Mouse (Mus musculus) ovary, postnatal 36 days (tissue): Measurements from ENCODE around the gene Cars.
"Not testable (repeated sequence)": the region's sequence is repeated elsewhere in the genome, so short reads cannot be mapped to it uniquely, and the experiment has no call there.

Experiments
- DNase-seq: peaks from one replicate; pipeline ENCODE4 v3.0.0; 2022; ENCODE audit warnings: low spot score, mixed read lengths

Gene Cars

GRCm38 (mm10) chr7:143583956-143584355 is 15.9 kb downstream of the Cars start:
- peak; percentile 72 for DNase-seq

DNA sequence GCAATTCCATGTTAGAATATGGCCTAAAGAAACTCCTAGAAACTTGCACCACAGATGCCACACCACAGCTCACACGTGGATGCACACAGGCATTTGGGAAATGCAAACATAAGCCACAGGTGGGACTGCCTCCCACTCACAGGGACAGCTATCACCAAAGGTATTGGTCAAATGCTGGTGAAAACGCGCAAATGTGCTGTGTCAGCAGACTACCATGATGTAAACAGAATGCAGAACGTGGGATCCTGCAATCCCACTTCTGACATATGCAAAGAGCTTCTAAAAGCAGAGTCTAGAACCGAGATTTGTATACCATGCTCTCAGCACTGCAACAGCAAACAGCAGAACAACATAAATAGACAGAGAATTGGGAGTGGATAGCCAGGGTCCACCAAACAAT is 16.9 kb downstream of the Cars start:
- DNase-seq = no peak

GRCm38 (mm10) chr7:143575751-143576150 is 24.1 kb downstream of the Cars start:
- no peak for DNase-seq

GRCm38 (mm10) chr7:143565648-143566039 is 34.2 kb downstream of the Cars start:
- no peak for DNase-seq

GRCm38 (mm10) chr7:143565015-143565647 is 34.8 kb downstream of the Cars start:
- DNase-seq = no peak

DNA sequence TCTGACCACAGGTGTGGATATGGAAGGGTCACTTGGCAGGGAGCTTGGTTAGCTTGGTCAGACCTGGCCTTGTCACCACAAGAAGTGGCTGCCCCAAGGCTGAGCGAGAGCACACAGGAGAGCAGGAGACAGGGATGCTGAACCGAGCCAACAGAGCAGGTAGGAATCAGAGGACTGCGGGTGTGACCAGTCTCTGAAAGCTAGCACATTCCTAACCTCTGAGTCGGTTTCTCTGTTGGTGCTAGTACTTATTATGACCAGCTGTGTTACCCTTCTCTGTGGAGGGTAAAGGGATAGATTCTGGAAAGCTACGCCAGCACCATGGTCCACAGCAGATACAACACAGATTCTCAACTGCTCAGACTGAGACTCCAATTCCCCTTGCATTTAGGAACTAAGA is 36.1 kb downstream of the Cars start:
- no peak for DNase-seq

DNA sequence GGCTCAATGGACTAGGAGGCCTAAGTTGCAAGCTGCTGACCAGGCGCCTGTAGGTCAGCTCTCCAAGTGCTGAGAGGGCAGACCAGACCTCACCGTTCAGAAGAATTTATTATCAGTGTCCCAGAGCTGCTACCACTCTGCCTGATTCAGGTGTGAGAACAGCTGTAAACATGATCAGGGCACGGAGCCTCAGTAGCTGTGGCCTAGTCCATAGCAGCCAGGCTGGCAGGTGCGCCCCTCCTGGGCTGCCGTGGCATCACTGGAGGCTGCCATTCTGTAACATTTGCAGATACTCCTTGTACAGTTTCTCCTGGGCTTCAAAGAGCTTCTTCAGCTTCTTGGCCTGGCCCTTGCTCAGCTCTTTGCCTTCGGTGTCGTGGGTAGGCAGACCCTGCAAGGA is 42.3 kb downstream of the Cars start:
- no peak for DNase-seq

GRCm38 (mm10) chr7:143556964-143557610 is 42.8 kb downstream of the Cars start:
- peak; percentile 54 for DNase-seq

DNA sequence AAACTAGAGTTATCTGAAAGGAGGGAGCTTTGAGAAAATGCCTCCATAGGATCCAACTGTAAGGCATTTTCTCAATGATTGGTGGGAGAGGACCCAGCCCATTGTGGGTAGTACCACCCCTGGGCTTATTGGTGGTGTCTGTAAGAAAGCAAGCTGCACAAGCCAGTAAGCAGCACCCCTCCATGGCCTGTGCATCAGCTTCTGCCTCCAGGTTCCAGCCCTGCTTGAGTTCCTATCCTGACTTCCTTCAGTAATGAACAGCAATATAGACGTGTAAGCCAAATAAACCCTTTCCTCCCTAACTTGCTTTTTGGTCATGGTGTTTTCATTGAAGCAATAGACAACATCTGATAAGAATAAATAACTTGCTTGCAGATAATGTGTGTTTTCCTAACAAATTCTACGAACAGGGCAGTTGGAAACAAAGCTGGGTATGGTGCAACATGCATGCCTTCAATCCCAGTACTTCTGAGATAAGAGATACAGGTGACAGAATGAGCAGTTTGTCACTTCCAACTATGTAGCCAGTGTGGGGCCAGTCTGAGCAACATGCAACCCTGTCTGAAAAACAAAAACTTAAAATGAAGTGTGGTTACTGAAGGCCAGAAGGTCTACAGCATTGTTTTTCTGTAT is 50.2 kb downstream of the Cars start:
- no peak for DNase-seq

DNA sequence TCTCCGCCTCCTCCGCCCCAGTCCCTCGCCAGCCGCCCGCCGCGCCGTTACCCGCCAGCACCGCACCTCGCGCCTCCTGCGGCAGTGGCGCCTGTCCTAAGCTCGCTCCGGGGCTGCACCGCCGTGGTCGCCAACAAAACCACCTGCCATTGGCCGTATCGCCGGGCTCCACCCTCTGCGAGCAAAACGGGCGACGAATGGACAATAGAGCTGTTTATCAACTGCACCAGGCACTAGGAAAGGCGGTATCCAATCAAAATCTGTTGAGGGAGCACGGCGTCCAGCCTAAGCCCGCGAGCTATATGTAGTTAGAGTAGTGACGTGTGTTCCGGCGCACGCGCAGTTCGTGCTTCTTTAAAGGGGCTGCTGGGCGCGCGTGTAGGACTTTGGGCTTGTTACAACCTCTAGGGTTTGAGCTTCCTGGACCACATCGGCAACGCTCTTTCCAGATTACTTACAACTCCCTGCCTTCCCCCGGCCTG is 50.9 kb downstream of the Cars start, which contains the start of gene Nap1l4:
Gene Nap1l4 (minus strand): TSS at position 131 of the 482 bp plus-strand sequence.
- peak; percentile 99 for DNase-seq

DNA sequence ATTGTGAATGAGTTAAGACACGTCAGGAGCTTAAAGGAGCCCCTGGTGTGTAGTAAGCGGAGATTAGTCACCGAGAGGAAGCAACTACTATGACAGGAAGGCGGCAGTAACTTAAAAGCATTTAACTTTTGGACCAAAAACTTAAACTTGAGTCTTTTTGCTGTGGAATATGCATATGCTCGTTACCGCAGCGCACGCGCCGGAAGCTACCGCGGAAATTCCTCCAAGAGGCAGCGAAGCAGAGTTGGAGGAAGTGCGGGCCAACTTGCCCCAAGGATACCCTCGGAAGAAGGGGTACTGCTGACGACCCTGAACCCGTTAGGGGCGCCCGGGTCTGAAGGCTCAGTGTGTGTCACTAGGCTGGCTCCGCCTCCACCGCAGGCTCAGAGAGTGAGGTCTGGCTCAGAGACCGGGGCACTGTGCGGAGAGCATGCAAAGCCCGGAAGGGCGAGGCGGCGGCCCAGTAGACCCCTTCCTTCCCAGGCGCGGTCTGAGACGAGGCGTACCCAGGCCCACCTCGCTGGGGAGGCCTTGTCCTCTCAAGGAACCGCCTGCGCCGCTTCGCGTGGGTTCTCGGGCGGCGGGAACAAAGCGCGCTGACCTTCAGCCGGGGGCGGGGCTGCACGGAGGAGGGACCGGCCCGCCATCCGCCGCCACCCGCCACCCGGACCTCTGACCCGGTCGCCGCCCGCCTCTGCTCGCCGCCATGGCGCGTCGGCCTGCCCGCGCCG is 51.5 kb downstream of the Cars start:
- no peak for DNase-seq

DNA sequence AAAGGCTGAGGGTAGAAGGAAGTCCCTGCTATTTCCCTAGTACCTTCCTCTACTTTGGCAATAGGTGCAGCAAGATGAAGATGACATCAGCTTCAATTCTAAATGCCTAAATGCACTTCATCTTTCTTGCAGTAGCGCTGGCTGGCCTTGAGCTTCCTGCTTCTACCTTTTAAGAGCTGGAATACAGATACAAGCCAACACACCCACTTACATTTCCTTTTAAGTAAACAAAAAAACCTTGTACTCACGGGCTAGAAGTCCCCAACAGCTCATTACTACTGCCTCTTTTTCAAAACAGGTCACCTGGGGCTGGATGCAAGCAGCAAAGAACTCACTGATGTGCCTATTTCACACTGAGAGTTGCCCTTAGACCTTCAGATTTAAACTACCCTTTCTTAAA is 53.3 kb downstream of the Cars start:
- no peak for DNase-seq

DNA sequence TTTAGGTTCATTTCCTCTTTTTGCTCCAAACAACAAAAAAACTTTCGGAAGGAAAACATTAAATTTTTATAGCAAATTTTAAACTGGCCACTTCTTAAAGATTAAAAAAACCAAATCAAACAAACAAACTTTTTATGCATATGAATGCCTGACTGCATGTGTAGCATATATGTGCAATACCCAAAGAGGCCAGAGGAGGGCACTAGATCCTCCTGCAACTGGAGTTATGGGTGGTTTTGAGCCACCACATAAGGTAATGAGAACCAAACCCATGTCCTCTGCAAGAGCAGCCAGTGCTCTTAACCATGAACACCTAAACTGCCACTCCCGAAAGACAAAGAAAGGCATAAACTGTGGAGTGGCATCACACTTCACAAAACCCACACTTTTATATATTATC is 55.5 kb downstream of the Cars start:
- no peak for DNase-seq

DNA sequence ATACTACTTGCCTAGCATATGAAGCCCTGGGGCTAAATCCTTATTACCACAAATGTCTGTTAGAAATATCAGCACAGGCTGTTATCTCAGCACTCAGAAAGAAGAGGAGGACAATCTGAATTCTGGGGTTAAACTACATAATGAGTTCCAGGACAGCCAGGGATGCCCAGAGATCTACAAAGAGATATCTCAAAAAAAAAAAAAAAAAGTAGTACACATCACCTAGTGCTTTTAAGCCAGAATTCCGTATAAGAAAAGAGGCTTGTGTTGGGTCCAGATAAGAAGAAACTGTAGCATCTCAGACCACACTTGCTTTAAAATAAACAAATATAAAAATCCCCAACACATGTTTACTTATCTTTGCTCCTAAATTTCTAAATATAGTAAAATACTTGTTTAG is 61.2 kb downstream of the Cars start:
- DNase-seq = no peak

DNA sequence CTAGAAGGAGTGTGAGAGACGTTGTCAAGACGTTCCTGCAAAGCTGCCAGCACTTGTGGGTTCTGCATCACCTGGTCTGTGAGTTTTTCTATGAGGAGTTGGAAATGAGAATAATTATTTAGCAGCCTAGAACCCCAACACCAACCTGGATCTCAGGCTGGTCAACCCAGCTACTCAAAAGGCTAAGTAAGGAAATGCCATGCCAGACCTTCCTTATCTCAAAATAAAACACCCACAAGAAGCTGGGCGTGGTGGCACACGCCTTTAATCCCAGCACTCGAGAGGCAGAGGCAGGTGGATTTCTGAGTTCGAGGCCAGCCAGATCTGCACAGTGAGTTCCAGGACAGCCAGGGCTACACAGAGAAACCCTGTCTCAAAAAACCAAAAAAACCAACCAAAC is 61.7 kb downstream of the Cars start:
- DNase-seq = not testable (repeated sequence)

DNA sequence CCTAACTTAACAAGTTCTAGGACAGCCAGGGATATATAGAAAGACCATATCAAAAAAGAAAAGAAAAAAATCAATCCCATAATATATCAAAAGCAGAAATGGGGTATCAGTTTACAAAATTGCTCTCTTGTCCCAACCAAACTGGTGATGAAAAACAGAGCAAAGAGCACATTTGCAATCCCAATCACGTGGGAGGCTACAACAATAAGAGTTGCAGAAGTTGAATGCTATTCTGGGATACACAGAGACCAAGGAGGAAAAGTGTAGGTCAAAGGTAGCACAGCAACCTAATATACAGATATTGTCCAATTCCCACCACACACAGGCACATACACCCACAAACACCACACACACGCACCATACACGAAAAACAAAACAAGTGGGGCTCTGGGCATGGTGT is 63.6 kb downstream of the Cars start:
- DNase-seq = no peak

DNA sequence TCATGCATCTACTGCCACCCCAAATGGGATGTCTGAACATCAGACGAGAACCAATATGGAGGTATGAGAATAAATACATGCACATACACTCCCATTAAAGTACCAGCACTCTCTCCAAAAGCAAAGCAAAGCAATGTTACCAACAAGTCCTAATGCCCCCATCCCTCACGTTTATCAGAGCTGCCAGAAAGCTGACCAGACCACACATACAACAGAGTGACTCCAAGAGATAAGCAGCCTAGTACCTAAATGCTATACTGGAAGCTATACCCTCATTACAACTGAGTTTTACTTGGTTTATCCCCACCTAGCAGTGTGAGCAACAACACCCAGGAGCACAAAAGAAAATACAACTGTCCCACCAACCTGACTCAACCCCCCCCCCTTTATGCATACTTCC is 66.6 kb downstream of the Cars start:
- no peak for DNase-seq

DNA sequence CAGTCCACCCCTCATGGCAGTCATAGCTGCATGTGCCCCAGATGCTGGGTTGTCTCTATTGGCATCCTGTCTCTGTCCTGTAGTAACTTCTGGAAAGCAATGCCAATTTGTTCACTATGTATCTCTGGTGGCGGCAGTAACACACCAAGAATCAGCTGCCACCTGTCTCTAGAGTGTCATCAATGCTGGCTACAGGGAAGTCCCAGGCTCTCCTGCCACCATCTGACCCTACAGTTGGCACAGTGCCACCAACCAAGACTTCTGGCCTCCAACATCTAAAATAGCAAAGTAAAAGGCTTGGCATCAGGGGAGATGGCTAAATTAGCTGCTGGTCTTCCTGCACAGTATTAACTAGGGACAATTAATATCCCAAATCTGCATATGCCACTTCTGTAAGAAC is 67.5 kb downstream of the Cars start:
- no peak for DNase-seq

DNA sequence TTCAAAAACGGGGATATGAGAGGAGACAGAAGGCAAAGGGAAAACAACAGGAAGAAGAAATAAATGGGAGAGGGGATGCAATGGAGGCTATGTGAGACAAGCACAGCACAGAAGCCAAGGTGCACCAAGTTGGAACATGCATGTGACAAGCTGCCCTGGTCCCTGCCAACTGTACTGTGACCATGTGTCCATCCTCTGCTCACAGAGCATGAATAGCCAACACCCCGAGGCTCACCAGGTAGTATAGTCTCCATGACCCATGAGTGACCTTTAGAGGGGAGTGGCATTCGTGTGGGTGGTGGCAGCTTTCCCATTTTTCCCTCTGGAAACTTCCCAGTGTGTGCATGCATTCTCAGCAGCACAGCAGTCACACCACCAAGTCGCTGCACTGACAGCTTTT is 80.6 kb downstream of the Cars start:
- DNase-seq = no peak

- DNase-seq = no peak
Observed at GRCm38 (mm10) chr7:143514416-143514768, 85.5 kb downstream of the Cars start.

DNA sequence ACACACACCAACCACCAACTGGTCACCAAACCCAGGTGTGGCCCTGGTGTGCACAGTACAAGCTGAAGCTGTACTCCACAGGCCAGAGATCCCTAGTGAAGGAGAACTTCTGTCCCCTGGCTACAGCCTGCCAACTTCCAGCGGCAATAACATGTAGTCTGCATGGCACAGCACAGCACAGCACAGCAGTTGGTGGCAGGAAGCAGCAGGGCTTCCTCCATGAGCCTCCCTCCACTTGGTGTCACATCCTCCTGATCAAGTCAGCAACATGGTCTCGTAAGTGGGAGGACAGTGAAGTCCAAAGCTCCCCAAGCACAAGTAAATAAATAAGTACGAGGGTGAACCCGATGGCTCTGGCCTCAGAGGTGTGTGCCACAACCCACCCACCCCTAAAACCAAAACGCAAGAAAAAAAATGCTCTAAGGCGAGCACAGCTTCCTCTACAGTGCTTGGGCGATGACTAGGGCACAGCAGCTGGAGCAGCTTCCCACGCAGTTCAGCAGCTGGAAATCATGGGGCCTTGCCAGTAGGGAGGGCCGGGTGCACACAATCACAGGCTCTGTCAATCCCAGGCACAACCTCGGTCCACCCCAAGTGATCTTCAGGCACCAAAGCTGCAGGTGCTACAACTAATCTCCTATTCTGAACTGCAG is 86.0 kb downstream of the Cars start:
- no peak for DNase-seq

GRCm38 (mm10) chr7:143511335-143511712 is 88.6 kb downstream of the Cars start:
- no peak for DNase-seq
